Mouse (Mus musculus) right cerebral cortex, postnatal 36 days (tissue): ENCODE measurements around the gene Sf3a2.
A peak's percentile ranks its signal among the peaks of the same experiment; 100 is the strongest.
"Not testable (repeated sequence)": the region's sequence is repeated elsewhere in the genome, so short reads cannot be mapped to it uniquely, and the experiment has no call there.

ENCODE experiments used
- DNase-seq, 2 experiments: peaks; one replicate each; pipeline ENCODE4 v3.0.0; 2022; ENCODE audit warnings: low spot score in 2 of 2, mixed read lengths in 1 of 2

Gene Sf3a2

GRCm38 (mm10) chr10:80824827-80825226, 26.8 kb downstream of the Sf3a2 start:
- DNase-seq, result no peak

- peak; percentile 100 for DNase-seq
Measured at GRCm38 (mm10) chr10:80826151-80827062, 28.4 kb downstream of the Sf3a2 start, which contains the start of gene Oaz1. Gene Oaz1 (plus strand): TSS chr10:80826656.

- DNase-seq, result no peak
Measured at GRCm38 (mm10) chr10:80827063-80827869, 29.3 kb downstream of the Sf3a2 start.

- no peak for DNase-seq
Measured at GRCm38 (mm10) chr10:80827870-80828420, 29.9 kb downstream of the Sf3a2 start.

- not testable (repeated sequence) for DNase-seq
Measured at GRCm38 (mm10) chr10:80828587-80828986, 30.6 kb downstream of the Sf3a2 start.

- DNase-seq, result no peak
Measured at GRCm38 (mm10) chr10:80829359-80830278, 31.6 kb downstream of the Sf3a2 start.

GRCm38 (mm10) chr10:80831136-80831535, 33.1 kb downstream of the Sf3a2 start:
- DNase-seq, result no peak

- DNase-seq, result no peak
Measured at GRCm38 (mm10) chr10:80832818-80833217, 34.8 kb downstream of the Sf3a2 start.

GRCm38 (mm10) chr10:80835617-80836016, 37.6 kb downstream of the Sf3a2 start:
- DNase-seq, result no peak

GRCm38 (mm10) chr10:80836949-80837379, 39.0 kb downstream of the Sf3a2 start:
- no peak for DNase-seq

- DNase-seq, result no peak
Measured at GRCm38 (mm10) chr10:80837827-80838226, 39.8 kb downstream of the Sf3a2 start.

- no peak for DNase-seq
Measured at GRCm38 (mm10) chr10:80838346-80838912, 40.4 kb downstream of the Sf3a2 start.

GRCm38 (mm10) chr10:80839848-80840247, 41.9 kb downstream of the Sf3a2 start:
- no peak for DNase-seq

GRCm38 (mm10) chr10:80841685-80842084, 43.7 kb downstream of the Sf3a2 start:
- no peak for DNase-seq

- peak; percentile 51 to 66 for DNase-seq
Measured at GRCm38 (mm10) chr10:80842334-80842733, 44.3 kb downstream of the Sf3a2 start.

- DNase-seq, result no peak
Measured at GRCm38 (mm10) chr10:80843087-80843930, 45.3 kb downstream of the Sf3a2 start.

- peak; percentile 47 to 48 for DNase-seq
Measured at GRCm38 (mm10) chr10:80843931-80844547, 46.0 kb downstream of the Sf3a2 start, which contains the start of gene Lingo3. Gene Lingo3 (minus strand): TSS chr10:80844039.

- no peak for DNase-seq
Measured at GRCm38 (mm10) chr10:80845055-80845693, 47.2 kb downstream of the Sf3a2 start.

- DNase-seq, result peak; percentile 58 to 61
Measured at GRCm38 (mm10) chr10:80845732-80846131, 47.7 kb downstream of the Sf3a2 start.
